Mouse (Mus musculus) megakaryocyte, embryonic 14.5 days (primary cell): ENCODE results near the gene Krt23. TPM values are rescaled to one million over a fixed set of nuclear protein-coding genes. Genes with fewer than 3 reads are reported as not detected.

Experiments used
- H3K27me3 ChIP-seq: replicated peaks from 2 replicates; pipeline ENCODE3; 2012; ENCODE audit warnings: inconsistent platforms
- H3K36me3 ChIP-seq: replicated peaks from 2 replicates; pipeline ENCODE3; 2012; ENCODE audit warnings: low read length, inconsistent platforms, mixed read lengths
- H3K4me1 ChIP-seq: 2 replicates; pipeline ENCODE4 v1.6.1; 2012; ENCODE audit warnings: inconsistent platforms
- H3K4me3 ChIP-seq: replicated peaks from 2 replicates; pipeline ENCODE3; 2012; ENCODE audit warnings: moderate library complexity, mild to moderate bottlenecking, inconsistent platforms
- H3K9me3 ChIP-seq: 2 replicates; pipeline ENCODE4 v1.6.1; 2012; ENCODE audit warnings: inconsistent platforms
- FLI1 ChIP-seq: IDR thresholded peaks from 2 replicates; pipeline ENCODE4 v1.6.1; 2012; ENCODE audit warnings: low read length, inconsistent platforms, mixed read lengths
- GATA1 ChIP-seq: IDR thresholded peaks from 3 replicates; pipeline ENCODE4 v1.6.1; 2012; ENCODE audit warnings: mixed read lengths, low read length, inconsistent platforms, borderline replicate concordance
- polyA plus RNA-seq: library from polyadenylated mRNA; stranded (reverse); fragments of >175 nt; gene quantifications from 2 replicates; pipeline ENCODE4 v1.2.3, GENCODE M21; 2012; ENCODE audit warnings: low replicate concordance; ENCODE audit not compliant: insufficient read depth

The Krt23 gene
- polyA plus RNA-seq, 1 experiment = not detected

GRCm38 (mm10) chr11:99458887-99459286 is 34.0 kb downstream of the Krt23 start:
- Histone ChIP-seq H3K4me3 (no peak overlapping the region), H3K36me3 (no peaks in the 10 kb centered on the region), H3K27me3 (no peaks in the 10 kb centered on the region), H3K9me3 (no peaks in the 10 kb centered on the region), H3K4me1 (no peaks in the 10 kb centered on the region)
- TF ChIP-seq GATA1 (no peak), FLI1 (no peak)

- Histone ChIP-seq H3K27me3 (peaks cover 1% of the 10 kb centered on the region), H3K36me3 (no peaks in the 10 kb centered on the region), H3K4me3 (no peak overlapping the region), H3K4me1 (no peaks in the 10 kb centered on the region), H3K9me3 (no peaks in the 10 kb centered on the region)
- no peak for TF ChIP-seq FLI1
- no peak for TF ChIP-seq GATA1
Measured at GRCm38 (mm10) chr11:99454759-99455158, 38.2 kb downstream of the Krt23 start.

GRCm38 (mm10) chr11:99454044-99454443 is 38.9 kb downstream of the Krt23 start:
- Histone ChIP-seq H3K36me3 (no peaks in the 10 kb centered on the region), H3K27me3 (peaks cover 1% of the 10 kb centered on the region), H3K9me3 (no peaks in the 10 kb centered on the region), H3K4me1 (no peaks in the 10 kb centered on the region), H3K4me3 (no peak overlapping the region)
- TF ChIP-seq GATA1 (no peak), FLI1 (no peak)

GRCm38 (mm10) chr11:99448769-99449168 is 44.2 kb downstream of the Krt23 start:
- peaks cover 3% of the 10 kb centered on the region; the same call in 1 of the 2 replicates for H3K9me3 ChIP-seq
- TF ChIP-seq FLI1 (no peak), GATA1 (no peak)
- H3K4me3 ChIP-seq = no peak overlapping the region
- H3K4me1 ChIP-seq = no peaks in the 10 kb centered on the region
- H3K36me3 ChIP-seq = no peaks in the 10 kb centered on the region
- peaks cover 1% of the 10 kb centered on the region for H3K27me3 ChIP-seq

DNA sequence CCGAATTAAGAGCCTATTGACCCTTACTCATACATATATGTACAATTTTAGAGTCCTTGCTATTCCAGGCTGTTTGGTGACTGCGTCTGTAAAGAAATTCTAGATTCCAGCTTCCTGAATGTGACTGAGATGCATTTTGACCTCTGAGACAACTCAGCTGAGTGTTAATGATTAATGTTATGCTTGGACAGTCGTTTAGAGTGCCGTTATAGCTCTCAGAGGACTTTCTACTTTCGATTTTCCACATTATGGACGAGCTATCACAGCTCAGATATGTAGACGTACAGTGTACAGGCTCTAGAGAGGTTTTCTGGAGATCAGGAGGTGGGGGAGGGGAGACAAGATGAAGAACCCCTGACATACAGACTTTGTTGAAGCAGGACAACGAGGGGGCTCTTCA is 51.7 kb downstream of the Krt23 start:
- no peaks in the 10 kb centered on the region for H3K4me1 ChIP-seq
- H3K27me3 ChIP-seq = peaks cover 1% of the 10 kb centered on the region
- no peaks in the 10 kb centered on the region for H3K36me3 ChIP-seq
- H3K4me3 ChIP-seq = no peak overlapping the region
- TF ChIP-seq FLI1 (no peak), GATA1 (no peak)
- H3K9me3 ChIP-seq = peaks cover 3% of the 10 kb centered on the region; the same call in 1 of the 2 replicates

- no peaks in the 10 kb centered on the region for H3K36me3 ChIP-seq
- TF ChIP-seq GATA1 (no peak), FLI1 (no peak)
- no peak overlapping the region for H3K4me3 ChIP-seq
- peaks cover 3% of the 10 kb centered on the region for H3K27me3 ChIP-seq
- peaks cover under 1% of the 10 kb centered on the region; the same call in 1 of the 2 replicates for H3K9me3 ChIP-seq
- H3K4me1 ChIP-seq = no peaks in the 10 kb centered on the region
Measured at GRCm38 (mm10) chr11:99439465-99439864, 53.5 kb downstream of the Krt23 start.

- Histone ChIP-seq H3K4me3 (no peak within 1 kb of the TSS), H3K4me1 (no peaks in the 10 kb centered on the region), H3K36me3 (no peaks in the 10 kb centered on the region), H3K27me3 (peaks cover 3% of the 10 kb centered on the region), H3K9me3 (no peaks in the 10 kb centered on the region)
- no peak for TF ChIP-seq FLI1
- no peak for TF ChIP-seq GATA1
Measured at GRCm38 (mm10) chr11:99437972-99438371, 55.0 kb downstream of the Krt23 start, which contains the start of gene Krt20. Krt20 (minus strand) TSS chr11:99438150.

DNA sequence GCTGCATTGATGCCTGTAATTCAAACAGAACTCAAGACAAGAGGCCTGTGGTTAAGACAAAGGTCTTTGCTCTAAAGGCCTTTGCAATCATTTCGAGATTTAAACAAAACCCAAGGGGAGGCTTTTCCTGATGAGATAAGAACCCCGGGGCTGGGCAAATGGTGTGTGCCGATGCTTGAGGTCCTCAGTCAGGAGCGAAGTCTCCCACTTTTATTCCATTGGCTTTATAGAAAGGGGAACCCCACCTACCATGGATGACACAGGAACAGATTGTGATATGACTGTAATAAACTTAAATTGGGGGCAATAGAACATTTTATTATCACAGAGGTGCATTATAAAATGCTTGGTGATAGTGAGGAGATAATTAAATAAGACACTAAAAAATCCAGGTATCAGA is 56.3 kb downstream of the Krt23 start:
- Histone ChIP-seq H3K36me3 (no peaks in the 10 kb centered on the region), H3K27me3 (peaks cover 3% of the 10 kb centered on the region), H3K4me3 (no peak overlapping the region), H3K4me1 (no peaks in the 10 kb centered on the region), H3K9me3 (no peaks in the 10 kb centered on the region)
- no peak for TF ChIP-seq GATA1
- TF ChIP-seq FLI1 = no peak

- TF ChIP-seq FLI1 (no peak), GATA1 (no peak)
- Histone ChIP-seq H3K4me3 (no peak overlapping the region), H3K27me3 (peaks cover 4% of the 10 kb centered on the region), H3K36me3 (no peaks in the 10 kb centered on the region), H3K9me3 (no peaks in the 10 kb centered on the region), H3K4me1 (no peaks in the 10 kb centered on the region)
Measured at GRCm38 (mm10) chr11:99430670-99431069, 62.3 kb downstream of the Krt23 start.

Other genes starting within 250 kb of the Krt23 start
- gene Krt222, start 249.1 kb downstream of the Krt23 start, polyA plus RNA-seq = not detected in 2 replicates
- gene Krt24, start 207.9 kb downstream of the Krt23 start, polyA plus RNA-seq = not detected in 2 replicates
- gene Krt25, start 170.2 kb downstream of the Krt23 start, polyA plus RNA-seq = not detected in 2 replicates
- not detected in 2 replicates for gene Krt26, start 155.2 kb downstream of the Krt23 start, polyA plus RNA-seq
- gene Krt27, start 142.0 kb downstream of the Krt23 start, polyA plus RNA-seq = not detected in 2 replicates
- gene Krt28, start 118.2 kb downstream of the Krt23 start, polyA plus RNA-seq = not detected in 2 replicates
- 6.6 TPM in 1 of 2 replicates, not detected in the other for gene Krt10, start 103.8 kb downstream of the Krt23 start, polyA plus RNA-seq
- gene Krt12, start 70.9 kb downstream of the Krt23 start, polyA plus RNA-seq = not detected in 2 replicates
- gene Krt20, start 55.0 kb downstream of the Krt23 start, polyA plus RNA-seq = not detected in 2 replicates
- gene Krt39, start 28.2 kb upstream of the Krt23 start, polyA plus RNA-seq = not detected in 2 replicates
- gene Krt40, start 50.0 kb upstream of the Krt23 start, polyA plus RNA-seq = not detected in 2 replicates
- gene Krtap3-3, start 57.7 kb upstream of the Krt23 start, polyA plus RNA-seq = not detected in 2 replicates
- not detected in 2 replicates for gene Krtap3-2, start 63.7 kb upstream of the Krt23 start, polyA plus RNA-seq
- gene Gm11939, start 66.3 kb upstream of the Krt23 start, polyA plus RNA-seq = not detected in 2 replicates
- not detected in 2 replicates for gene Krtap3-1, start 73.5 kb upstream of the Krt23 start, polyA plus RNA-seq
- not detected in 2 replicates for gene Krtap1-5, start 87.9 kb upstream of the Krt23 start, polyA plus RNA-seq
- not detected in 2 replicates for gene Krtap1-4, start 90.5 kb upstream of the Krt23 start, polyA plus RNA-seq
- not detected in 2 replicates for gene Krtap1-3, start 98.2 kb upstream of the Krt23 start, polyA plus RNA-seq
- not detected in 2 replicates for gene Krtap9-3, start 105.0 kb upstream of the Krt23 start, polyA plus RNA-seq
- gene Gm11938, start 110.2 kb upstream of the Krt23 start, polyA plus RNA-seq = not detected in 2 replicates
- not detected in 2 replicates for gene Gm11937, start 117.1 kb upstream of the Krt23 start, polyA plus RNA-seq
- not detected in 2 replicates for gene Krtap2-4, start 121.7 kb upstream of the Krt23 start, polyA plus RNA-seq
- not detected in 2 replicates for gene Gm11562, start 127.3 kb upstream of the Krt23 start, polyA plus RNA-seq
- gene Krtap4-1, start 135.1 kb upstream of the Krt23 start, polyA plus RNA-seq = not detected in 2 replicates
- not detected in 2 replicates for gene Krtap4-2, start 141.9 kb upstream of the Krt23 start, polyA plus RNA-seq
- gene Krtap4-7, start 151.0 kb upstream of the Krt23 start, polyA plus RNA-seq = not detected in 2 replicates
- gene Gm11555, start 157.1 kb upstream of the Krt23 start, polyA plus RNA-seq = not detected in 2 replicates
- gene Gm11563, start 165.8 kb upstream of the Krt23 start, polyA plus RNA-seq = not detected in 2 replicates
- gene Krtap4-6, start 172.8 kb upstream of the Krt23 start, polyA plus RNA-seq = not detected in 2 replicates
- gene Gm14190, start 197.6 kb upstream of the Krt23 start, polyA plus RNA-seq = not detected in 2 replicates
- not detected in 2 replicates for gene Gm14180, start 241.2 kb upstream of the Krt23 start, polyA plus RNA-seq